Mouse (Mus musculus) liver, embryonic 15.5 days (tissue): ENCODE results near the gene Pi4ka. TPM values are rescaled to one million over a fixed set of nuclear protein-coding genes. Genes with fewer than 3 reads are reported as not detected.

Experiments
- ATAC-seq: fragments of 200-750 bp; cut with Nextera tagmentation; 2 replicates; pipeline ENCODE4 v1.8.0; 2017; ENCODE audit warnings: moderate number of reproducible peaks, mild to moderate bottlenecking, moderate library complexity; ENCODE audit not compliant: insufficient read depth
- H3K27ac ChIP-seq: fragments of 300-500 bp; sonication (generic); replicated peaks from 2 replicates; pipeline ENCODE4 v1.5.1; 2015; ENCODE audit warnings: mild to moderate bottlenecking, inconsistent platforms
- H3K27me3 ChIP-seq: fragments of 300-500 bp; sonication (generic); 2 replicates; pipeline ENCODE4 v1.6.1; 2015; ENCODE audit warnings: mild to moderate bottlenecking, inconsistent platforms
- H3K36me3 ChIP-seq: fragments of 300-500 bp; sonication (generic); replicated peaks from 2 replicates; pipeline ENCODE4 v1.6.1; 2015; ENCODE audit warnings: moderate library complexity, mild to moderate bottlenecking, inconsistent platforms
- H3K4me1 ChIP-seq: fragments of 300-500 bp; sonication (generic); replicated peaks from 2 replicates; pipeline ENCODE4 v1.6.1; 2015; ENCODE audit warnings: inconsistent platforms
- H3K4me2 ChIP-seq: fragments of 300-500 bp; sonication (generic); 2 replicates; pipeline ENCODE4 v1.6.1; 2015; ENCODE audit warnings: moderate library complexity, mild to moderate bottlenecking, inconsistent platforms
- H3K4me3 ChIP-seq: fragments of 300-500 bp; sonication (generic); replicated peaks from 2 replicates; pipeline ENCODE4 v1.5.1; 2015; ENCODE audit warnings: mild to moderate bottlenecking, inconsistent platforms
- H3K9ac ChIP-seq: fragments of 300-500 bp; sonication (generic); 2 replicates; pipeline ENCODE4 v1.6.1; 2015; ENCODE audit warnings: moderate library complexity, mild to moderate bottlenecking, inconsistent platforms
- H3K9me3 ChIP-seq: fragments of 300-500 bp; sonication (generic); replicated peaks from 2 replicates; pipeline ENCODE4 v1.6.1; 2016; ENCODE audit warnings: inconsistent platforms
- WGBS: fragments of 180-500 bp; shearing (Covaris S2); methylation state at CpG from one replicate; pipeline ENCODE4 v1.1.7; 2015; ENCODE audit warnings: mixed read lengths; ENCODE audit not compliant: insufficient replicate concordance; 5-methylcytosine and 5-hydroxymethylcytosine counted together
- polyA plus RNA-seq: library from polyadenylated mRNA; unstranded; fragments of >200 nt; fragmentation: Nextera tagmentation; extraction: Ambion mirVana; gene quantifications from 2 replicates; pipeline ENCODE4 v1.2.1, GENCODE M21; 2015

The Pi4ka gene
- 12.0 and 13.4 TPM in 2 replicates for polyA plus RNA-seq

- ATAC-seq = peak; percentile 96
- Histone ChIP-seq H3K9me3 (no peaks in the 10 kb centered on the region), H3K9ac (peak within 1 kb of the TSS; percentile 87), H3K4me1 (peaks cover 57% of the 10 kb centered on the region), H3K4me3 (peak within 1 kb of the TSS; percentile 93), H3K27ac (peak within 1 kb of the TSS; percentile 93), H3K36me3 (0 out of 2 replicates have a peak, but pooled peaks cover 10% of the 10 kb centered on the region), H3K4me2 (peak within 1 kb of the TSS; percentile 87), H3K27me3 (no peaks in the 10 kb centered on the region)
- under 1% methylated on average over 69 of the region's 69 CpGs for WGBS
Observed at GRCm38 (mm10) chr16:17405736-17406443, at the start of gene Pi4ka, which contains the start of gene Snap29. TSS of gene Pi4ka (minus strand) at chr16:17406314. TSS of gene Snap29 (plus strand) at chr16:17405986.

DNA sequence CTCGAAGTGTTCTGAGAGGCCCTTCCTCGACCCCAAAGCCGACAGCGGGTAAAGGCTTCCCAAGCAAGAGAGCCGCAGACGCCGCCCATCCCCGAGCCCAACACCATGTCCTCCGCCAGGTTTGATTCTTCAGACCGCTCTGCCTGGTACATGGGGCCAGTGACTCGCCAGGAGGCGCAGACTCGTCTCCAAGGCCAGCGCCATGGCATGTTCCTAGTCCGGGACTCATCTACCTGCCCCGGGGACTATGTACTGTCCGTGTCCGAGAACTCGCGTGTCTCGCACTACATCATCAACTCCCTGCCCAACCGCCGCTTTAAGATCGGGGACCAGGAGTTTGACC lies 46.2 kb upstream of the Pi4ka start:
- Histone ChIP-seq H3K27me3 (no peaks in the 10 kb centered on the region), H3K9ac (peak overlapping the region; percentile 99), H3K27ac (peak overlapping the region; percentile 96), H3K4me1 (peaks cover 39% of the 10 kb centered on the region), H3K4me2 (peak overlapping the region; percentile 88), H3K36me3 (peaks cover 17% of the 10 kb centered on the region), H3K9me3 (no peaks in the 10 kb centered on the region), H3K4me3 (peak overlapping the region; percentile 89)
- ATAC-seq = peak; percentile 54
- under 1% methylated on average over 24 of the region's 24 CpGs for WGBS

DNA sequence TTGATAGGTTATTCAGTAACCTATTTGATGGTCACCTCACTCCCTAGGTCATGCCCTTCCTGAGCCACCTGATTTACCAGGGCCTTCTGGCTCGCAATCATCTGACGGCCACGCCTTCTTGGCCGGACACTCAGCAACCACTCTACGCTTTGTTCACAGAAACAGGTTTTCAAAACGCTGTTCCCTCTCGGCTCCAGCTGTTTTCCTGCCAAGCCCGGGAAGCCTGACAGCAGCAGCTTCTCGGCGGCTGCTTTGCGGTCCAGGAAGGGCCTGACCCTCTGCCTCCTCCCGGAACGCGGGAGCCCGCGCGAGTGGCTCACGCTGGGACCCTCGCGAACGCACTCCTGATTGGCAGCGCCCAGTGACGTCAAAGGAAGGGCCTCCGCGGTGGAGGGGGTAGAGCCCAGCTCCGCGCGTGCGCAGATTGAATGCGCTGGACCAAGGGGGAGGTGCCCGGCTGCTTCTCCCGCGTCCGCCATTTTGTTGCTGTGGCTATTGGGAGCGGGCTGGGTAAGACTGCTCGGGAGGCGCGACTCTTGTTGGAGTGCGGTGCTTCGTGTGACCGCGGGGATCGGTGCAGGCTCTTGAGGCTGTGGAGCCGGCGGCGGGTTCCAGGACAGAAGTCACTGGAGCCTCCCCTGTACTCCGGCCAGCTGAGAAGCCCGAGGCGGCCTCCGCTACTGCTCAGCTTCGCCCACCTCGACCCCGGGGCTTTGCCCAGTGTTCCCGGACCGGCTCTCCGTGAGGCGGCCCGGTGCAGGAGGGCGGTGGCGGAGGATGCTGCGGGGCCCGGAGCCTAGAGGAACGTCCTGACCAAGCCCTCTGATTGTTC lies 45.6 kb upstream of the Pi4ka start, which contains the start of gene Crkl:
Crkl (plus strand) TSS at position 447 of the 832 bp plus-strand sequence.
- under 1% methylated on average over 63 of the region's 63 CpGs for WGBS
- peaks cover 33% of the 10 kb centered on the region for H3K4me1 ChIP-seq
- peak within 1 kb of the TSS; percentile 88 for H3K4me2 ChIP-seq
- peak within 1 kb of the TSS; percentile 99 for H3K9ac ChIP-seq
- H3K36me3 ChIP-seq = peaks cover 11% of the 10 kb centered on the region
- H3K4me3 ChIP-seq = peak within 1 kb of the TSS; percentile 89
- no peaks in the 10 kb centered on the region for H3K27me3 ChIP-seq
- no peaks in the 10 kb centered on the region for H3K9me3 ChIP-seq
- ATAC-seq = peak; percentile 92
- H3K27ac ChIP-seq = peak within 1 kb of the TSS; percentile 96

- Histone ChIP-seq H3K27me3 (no peaks in the 10 kb centered on the region), H3K4me2 (no peak overlapping the region), H3K9me3 (no peaks in the 10 kb centered on the region), H3K9ac (no peak overlapping the region), H3K4me1 (no peaks in the 10 kb centered on the region; the same call in 1 of the 2 replicates), H3K36me3 (peaks cover 18% of the 10 kb centered on the region), H3K4me3 (no peak overlapping the region), H3K27ac (no peak overlapping the region)
- WGBS = 45% methylated on average over 2 of the region's 2 CpGs
- no peak for ATAC-seq
Observed at GRCm38 (mm10) chr16:17432576-17432975, 26.5 kb upstream of the Pi4ka start.

DNA sequence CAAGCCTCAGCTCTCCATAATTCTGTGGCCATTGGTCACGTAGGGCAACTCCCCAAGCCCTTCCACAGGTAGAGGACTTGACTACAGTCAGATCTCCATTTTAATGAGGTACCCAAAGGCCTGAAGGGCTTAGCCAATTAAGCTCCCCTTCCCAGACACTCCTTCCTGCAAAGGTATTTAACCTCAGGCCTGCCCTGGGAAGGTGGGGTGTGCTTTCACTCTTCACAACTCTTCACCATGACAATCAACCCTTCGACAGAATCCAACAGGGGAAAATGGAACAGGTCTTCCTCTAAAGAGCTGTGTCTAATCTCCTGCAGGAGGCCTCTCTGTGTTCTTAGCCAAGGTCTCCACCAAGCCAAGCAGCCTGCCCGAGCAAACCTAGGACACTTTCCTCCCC lies 16.9 kb upstream of the Pi4ka start:
- Histone ChIP-seq H3K27ac (no peak overlapping the region), H3K36me3 (peaks cover 73% of the 10 kb centered on the region), H3K4me1 (no peaks in the 10 kb centered on the region), H3K4me2 (no peak overlapping the region), H3K27me3 (no peaks in the 10 kb centered on the region), H3K9ac (no peak overlapping the region), H3K4me3 (no peak overlapping the region), H3K9me3 (no peaks in the 10 kb centered on the region)
- no peak for ATAC-seq
- 69% methylated on average over 3 of the region's 3 CpGs for WGBS

DNA sequence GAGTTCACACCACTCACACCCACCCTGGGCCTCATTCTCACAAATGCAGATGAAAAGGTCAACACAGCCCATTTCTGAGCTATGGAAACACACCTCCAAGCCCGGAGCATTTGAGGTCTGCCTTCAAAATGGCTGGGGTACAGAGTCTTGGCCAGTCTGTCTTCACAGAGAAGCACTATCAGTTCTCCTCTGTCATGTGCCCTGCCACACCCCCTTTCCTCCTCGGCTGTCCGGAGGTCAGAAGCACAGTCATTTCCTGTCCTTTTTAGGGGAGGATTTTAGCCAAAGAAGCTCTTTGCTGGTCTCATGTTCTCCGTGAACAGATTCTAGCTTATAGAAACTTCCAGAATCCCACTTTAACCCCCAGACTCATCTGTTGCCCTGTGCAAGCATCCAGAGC lies 4.1 kb upstream of the Pi4ka start:
- no peak overlapping the region for H3K4me2 ChIP-seq
- H3K27me3 ChIP-seq = no peaks in the 10 kb centered on the region
- WGBS = 24% methylated on average over 4 of the region's 4 CpGs
- H3K36me3 ChIP-seq = 0 out of 2 replicates have a peak, but pooled peaks cover 7% of the 10 kb centered on the region
- H3K9ac ChIP-seq = no peak overlapping the region
- H3K27ac ChIP-seq = no peak overlapping the region
- no peak overlapping the region for H3K4me3 ChIP-seq
- no peak for ATAC-seq
- no peaks in the 10 kb centered on the region for H3K9me3 ChIP-seq
- peaks cover 43% of the 10 kb centered on the region for H3K4me1 ChIP-seq

DNA sequence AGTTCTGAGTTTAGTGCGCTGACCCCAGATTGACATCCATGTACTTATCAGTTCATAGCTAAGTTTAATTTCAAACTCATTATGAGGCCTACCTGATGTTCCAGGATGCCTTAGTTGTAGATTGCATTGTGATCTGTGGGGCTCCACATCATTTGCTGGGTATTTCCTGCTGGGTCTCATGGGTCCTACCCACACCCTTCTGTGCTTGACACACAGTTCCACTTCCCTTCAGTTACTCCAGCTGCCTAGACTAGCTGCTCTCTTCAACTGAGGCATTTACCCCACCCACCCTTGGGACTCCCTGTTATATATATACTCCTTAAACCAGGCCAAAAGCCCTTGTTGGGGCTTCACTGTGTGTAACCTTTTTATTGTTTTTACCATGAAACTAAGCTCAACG lies 2.9 kb upstream of the Pi4ka start:
- no peak for ATAC-seq
- Histone ChIP-seq H3K4me1 (peaks cover 55% of the 10 kb centered on the region), H3K27ac (no peak overlapping the region), H3K4me2 (no peak overlapping the region), H3K4me3 (no peak overlapping the region), H3K9me3 (no peaks in the 10 kb centered on the region), H3K9ac (no peak overlapping the region), H3K27me3 (no peaks in the 10 kb centered on the region), H3K36me3 (0 out of 2 replicates have a peak, but pooled peaks cover 7% of the 10 kb centered on the region)
- 85% methylated on average over 2 of the region's 2 CpGs for WGBS

GRCm38 (mm10) chr16:17406512-17407231 lies 558 bp upstream of the Pi4ka start:
- Histone ChIP-seq H3K4me3 (peak overlapping the region; percentile 93), H3K9me3 (no peaks in the 10 kb centered on the region), H3K9ac (peak overlapping the region; percentile 87), H3K4me1 (peaks cover 57% of the 10 kb centered on the region), H3K36me3 (0 out of 2 replicates have a peak, but pooled peaks cover 10% of the 10 kb centered on the region), H3K4me2 (peak overlapping the region; percentile 72), H3K27ac (peak overlapping the region; percentile 93), H3K27me3 (no peaks in the 10 kb centered on the region)
- WGBS = 31% methylated on average over 9 of the region's 9 CpGs
- no peak for ATAC-seq

DNA sequence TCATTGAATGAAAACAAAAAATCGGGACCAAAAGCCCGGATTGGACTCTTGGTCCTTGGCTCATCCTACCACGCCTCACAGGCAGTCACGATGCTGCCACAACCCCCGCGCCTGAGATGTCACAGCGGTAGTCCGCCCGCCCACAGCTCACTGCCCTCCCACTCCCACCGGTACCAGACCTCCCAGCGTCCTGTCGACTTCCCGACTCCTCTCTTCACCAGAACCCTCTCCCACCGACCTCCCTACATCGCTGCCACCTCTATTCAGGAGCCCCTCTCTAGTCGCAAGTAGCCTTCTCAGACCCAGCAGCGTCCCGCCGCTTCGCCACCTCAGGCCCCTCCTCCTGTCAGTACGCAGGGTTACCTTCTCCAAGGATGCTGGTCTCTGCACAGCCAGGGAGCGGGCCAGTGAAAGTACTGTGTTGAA lies 830 bp downstream of the Pi4ka start:
- peak overlapping the region; percentile 87 for H3K9ac ChIP-seq
- under 1% methylated on average over 22 of the region's 22 CpGs for WGBS
- 0 out of 2 replicates have a peak, but pooled peaks cover 10% of the 10 kb centered on the region for H3K36me3 ChIP-seq
- H3K4me1 ChIP-seq = peaks cover 52% of the 10 kb centered on the region
- peak overlapping the region; percentile 93 for H3K4me3 ChIP-seq
- H3K27me3 ChIP-seq = no peaks in the 10 kb centered on the region
- H3K9me3 ChIP-seq = no peaks in the 10 kb centered on the region
- peak overlapping the region; percentile 80 for H3K27ac ChIP-seq
- ATAC-seq = peak; percentile 56
- peak overlapping the region; percentile 87 for H3K4me2 ChIP-seq

DNA sequence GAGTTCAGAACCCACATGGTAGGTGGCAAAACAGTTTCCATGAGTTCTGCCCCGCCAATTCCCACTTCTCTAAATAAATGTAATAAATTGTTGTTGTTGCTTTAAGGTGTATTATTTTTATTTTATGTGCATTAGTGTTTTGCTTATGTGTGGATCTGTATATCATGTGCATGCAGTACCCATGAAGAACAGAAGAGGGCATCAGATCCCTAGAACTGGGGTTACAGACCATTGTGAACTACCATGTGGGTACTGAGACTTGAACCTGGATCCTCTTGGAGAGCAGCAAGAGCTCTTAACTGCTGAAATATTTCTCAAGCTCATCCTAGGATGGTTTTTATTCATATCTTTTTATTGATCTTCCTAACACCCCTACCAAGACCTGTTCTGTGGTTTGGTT lies 3.3 kb downstream of the Pi4ka start:
- Histone ChIP-seq H3K27me3 (no peaks in the 10 kb centered on the region), H3K9ac (no peak overlapping the region), H3K27ac (no peak overlapping the region), H3K36me3 (0 out of 2 replicates have a peak, but pooled peaks cover 4% of the 10 kb centered on the region), H3K4me1 (peaks cover 29% of the 10 kb centered on the region), H3K9me3 (no peaks in the 10 kb centered on the region), H3K4me3 (no peak overlapping the region), H3K4me2 (no peak overlapping the region)
- no peak for ATAC-seq
- WGBS = 30% methylated on average over 1 of the region's 1 CpGs
